Mouse (Mus musculus) cerebral cortex, adult 2 months (tissue): ENCODE results near the gene Olfr279.

Source experiments
- WGBS: fragments of 180-500 bp; shearing (Covaris S2); methylation state at CpG from one replicate; pipeline ENCODE4 v1.1.7; 2018; 5-methylcytosine and 5-hydroxymethylcytosine counted together

Gene Olfr279

GRCm38 (mm10) chr15:98492102-98492501 lies at the start of gene Olfr279:
Olfr279 (plus strand) TSS chr15:98492402.
- 53% methylated on average over 4 of the region's 4 CpGs for WGBS

- 82% methylated on average over 3 of the region's 3 CpGs for WGBS
Observed at GRCm38 (mm10) chr15:98444561-98444960, 47.6 kb upstream of the Olfr279 start.

GRCm38 (mm10) chr15:98448521-98448920 lies 43.7 kb upstream of the Olfr279 start:
- 57% methylated on average over 4 of the region's 4 CpGs for WGBS

- 94% methylated on average over 7 of the region's 7 CpGs for WGBS
Observed at GRCm38 (mm10) chr15:98452288-98452687, 39.9 kb upstream of the Olfr279 start, which contains the start of gene Olfr281. Olfr281 (plus strand) TSS chr15:98452588.

- 97% methylated on average over 4 of the region's 4 CpGs for WGBS
Observed at GRCm38 (mm10) chr15:98469596-98469995, 22.6 kb upstream of the Olfr279 start, which contains the start of gene OR5BS1P. OR5BS1P (plus strand) TSS chr15:98469896.

- WGBS = 94% methylated on average over 13 of the region's 13 CpGs
Observed at GRCm38 (mm10) chr15:98471539-98471938, 20.7 kb upstream of the Olfr279 start.

- 88% methylated on average over 10 of the region's 10 CpGs for WGBS
Observed at GRCm38 (mm10) chr15:98474958-98475357, 17.2 kb upstream of the Olfr279 start.

GRCm38 (mm10) chr15:98475382-98475781 lies 16.8 kb upstream of the Olfr279 start:
- 56% methylated on average over 10 of the region's 10 CpGs for WGBS

GRCm38 (mm10) chr15:98476281-98476680 lies 15.9 kb upstream of the Olfr279 start:
- 75% methylated on average over 5 of the region's 5 CpGs for WGBS

- 88% methylated on average over 7 of the region's 7 CpGs for WGBS
Observed at GRCm38 (mm10) chr15:98479568-98480102, 12.6 kb upstream of the Olfr279 start.

GRCm38 (mm10) chr15:98482701-98483100 lies 9.5 kb upstream of the Olfr279 start, which contains the start of gene Lalba:
Lalba (minus strand) TSS chr15:98482721.
- WGBS = 50% methylated on average over 3 of the region's 3 CpGs

- WGBS = 61% methylated on average over 18 of the region's 18 CpGs
Observed at GRCm38 (mm10) chr15:98483907-98484886, 8.0 kb upstream of the Olfr279 start.

GRCm38 (mm10) chr15:98486433-98487021 lies 5.7 kb upstream of the Olfr279 start:
- WGBS = 94% methylated on average over 8 of the region's 8 CpGs

GRCm38 (mm10) chr15:98491332-98491731 lies 870 bp upstream of the Olfr279 start:
- WGBS = 77% methylated on average over 2 of the region's 2 CpGs

- whole genome bisulfite sequencing = 91% methylated on average over 17 of the region's 17 CpGs
Observed at GRCm38 (mm10) chr15:98497631-98498030, 5.4 kb downstream of the Olfr279 start.

- 90% methylated on average over 3 of the region's 3 CpGs for WGBS
Observed at GRCm38 (mm10) chr15:98503317-98503716, 11.1 kb downstream of the Olfr279 start.

GRCm38 (mm10) chr15:98504514-98504913 lies 12.3 kb downstream of the Olfr279 start:
- WGBS = 15% methylated on average over 18 of the region's 18 CpGs

GRCm38 (mm10) chr15:98506253-98506957 lies 14.2 kb downstream of the Olfr279 start:
- WGBS = 78% methylated on average over 9 of the region's 9 CpGs

GRCm38 (mm10) chr15:98507321-98507720 lies 15.1 kb downstream of the Olfr279 start:
- WGBS = 85% methylated on average over 6 of the region's 6 CpGs

- 66% methylated on average over 2 of the region's 2 CpGs for WGBS
Observed at GRCm38 (mm10) chr15:98509387-98509786, 17.2 kb downstream of the Olfr279 start.
